Mouse (Mus musculus): ENCODE measurements around the gene Atrx. TPM values are rescaled to one million over a fixed set of nuclear protein-coding genes. Genes with fewer than 3 reads are reported as not detected.
"Not testable (repeated sequence)": the region's sequence is repeated elsewhere in the genome, so short reads cannot be mapped to it uniquely, and the experiment has no call there.

Atrx gene
- 223 and 224 TPM in 2 replicates for polyA plus RNA-seq (2014; fragmentation: Nextera tagmentation; extraction: Ambion mirVana)

DNA sequence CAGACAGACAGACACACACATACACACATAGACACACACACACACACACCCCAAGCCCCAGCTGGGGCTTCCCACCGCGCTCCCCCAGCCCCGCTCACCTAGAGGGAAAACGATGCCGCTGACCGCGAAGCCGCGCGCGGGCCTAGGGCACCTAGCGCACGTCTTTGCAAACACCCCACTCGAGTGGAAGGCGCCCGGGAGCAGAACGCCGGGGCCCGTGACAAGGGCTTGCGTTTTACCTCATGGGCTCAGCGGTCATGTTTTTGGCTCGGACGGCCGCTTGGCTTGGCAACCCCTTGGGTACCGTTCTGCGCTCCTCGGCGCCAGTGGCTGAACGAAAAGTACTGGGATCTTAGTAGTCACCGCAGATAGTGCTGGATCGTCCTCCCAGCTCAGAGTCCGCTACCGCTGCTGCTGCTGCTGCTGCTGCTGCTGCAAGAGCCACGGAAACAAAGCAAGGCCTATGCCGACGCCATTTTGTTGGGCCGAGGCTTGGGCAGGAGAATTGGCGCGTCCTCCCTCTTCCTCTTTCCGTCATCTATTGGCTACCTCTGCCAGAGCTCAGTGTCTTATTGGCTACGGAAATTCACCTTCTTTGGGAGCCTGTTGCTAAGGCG, at the start of gene Atrx:
Gene Atrx (minus strand): TSS at position 543 of the 617 bp plus-strand sequence.
- peak within 1 kb of the TSS; percentile 87 for H3K27ac ChIP-seq (ENCODE audit: low read length)
- H3K9ac ChIP-seq (replicated peaks; ENCODE audit: low read depth, low read length): peak within 1 kb of the TSS; percentile 81
- ATAC-seq (ENCODE audit: insufficient number of reproducible peaks, insufficient read depth, low FRiP score, low read depth): peak; percentile 93
- peak within 1 kb of the TSS; percentile 33 for H3K4me2 ChIP-seq (replicated peaks; ENCODE audit: low read depth, low read length)
- H3K9me3 ChIP-seq (ENCODE audit: control insufficient read depth, low read depth, low read length): no peaks in the 10 kb centered on the region
- no peaks in the 10 kb centered on the region for H3K27me3 ChIP-seq (ENCODE audit: control insufficient read depth, insufficient read depth, low read length)
- no peaks in the 10 kb centered on the region for H3K36me3 ChIP-seq (ENCODE audit: control insufficient read depth, insufficient read depth, low read length)
- 0 out of 2 replicates have a peak, but pooled peaks cover 3% of the 10 kb centered on the region for H3K4me1 ChIP-seq (ENCODE audit: control insufficient read depth, insufficient read depth, low read length)
- peak within 1 kb of the TSS; percentile 57 for H3K4me3 ChIP-seq (ENCODE audit: low read depth, low read length)
- WGBS: 23% methylated on average over 42 of the region's 42 CpGs

DNA sequence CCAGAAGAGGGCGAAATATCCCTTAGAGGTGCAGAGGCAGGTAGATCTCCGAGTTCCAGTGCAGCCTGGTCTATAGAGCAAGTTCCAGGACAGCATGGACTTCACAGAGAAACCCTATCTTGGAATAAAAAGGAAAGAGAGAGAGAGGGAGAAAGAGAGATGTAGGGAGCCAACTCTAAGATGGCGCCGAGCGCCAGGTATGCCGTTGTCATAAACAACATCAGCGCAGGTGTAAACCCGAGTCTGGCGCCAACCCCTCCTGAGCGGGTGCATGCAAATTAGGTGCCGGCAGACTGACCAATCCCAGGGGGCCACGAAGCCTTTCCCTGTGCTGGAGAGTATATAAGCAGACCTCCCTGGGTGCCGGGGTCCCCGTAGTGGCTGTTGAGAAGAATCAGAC, 27.9 kb upstream of the Atrx start:
- 76% methylated on average over 14 of the region's 14 CpGs for WGBS

DNA sequence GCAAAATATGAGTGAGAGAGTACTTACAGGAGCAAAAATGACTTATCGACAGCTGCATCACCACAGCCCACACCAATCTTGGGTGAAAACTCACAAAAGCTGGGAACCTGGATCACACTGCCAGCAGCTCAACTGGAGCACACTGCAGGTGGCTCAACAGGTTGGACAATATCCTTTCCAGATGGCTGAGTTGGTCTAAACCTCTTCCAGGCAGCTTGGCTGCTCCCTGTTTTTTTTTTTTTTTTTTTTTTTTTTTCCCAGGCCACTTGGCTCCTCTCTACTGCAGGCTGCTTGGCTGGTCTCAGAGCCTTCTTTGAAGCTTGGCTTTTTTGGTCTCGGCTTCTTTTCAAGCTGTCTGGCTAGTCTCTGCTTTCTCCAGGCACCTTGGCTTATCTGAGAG, 24.8 kb upstream of the Atrx start:
- Histone ChIP-seq H3K4me2 (replicated peaks; ENCODE audit: low read depth, low read length) (no peak overlapping the region), H3K36me3 (ENCODE audit: control insufficient read depth, insufficient read depth, low read length) (no peaks in the 10 kb centered on the region), H3K9ac (replicated peaks; ENCODE audit: low read depth, low read length) (no peak overlapping the region), H3K4me3 (ENCODE audit: low read depth, low read length) (no peak overlapping the region), H3K27ac (ENCODE audit: low read length) (no peak overlapping the region), H3K9me3 (ENCODE audit: control insufficient read depth, low read depth, low read length) (no peaks in the 10 kb centered on the region), H3K27me3 (ENCODE audit: control insufficient read depth, insufficient read depth, low read length) (no peaks in the 10 kb centered on the region), H3K4me1 (ENCODE audit: control insufficient read depth, insufficient read depth, low read length) (no peaks in the 10 kb centered on the region)
- 73% methylated on average over 2 of the region's 2 CpGs for WGBS
- ATAC-seq (ENCODE audit: insufficient number of reproducible peaks, insufficient read depth, low FRiP score, low read depth): no peak

More for the DNA sequence above, 27.9 kb upstream of the Atrx start:
- not testable (repeated sequence) for H3K4me2 ChIP-seq (replicated peaks; ENCODE audit: low read depth, low read length); H3K9ac ChIP-seq (replicated peaks; ENCODE audit: low read depth, low read length); H3K27ac ChIP-seq (ENCODE audit: low read length); ATAC-seq (ENCODE audit: insufficient number of reproducible peaks, insufficient read depth, low FRiP score, low read depth); H3K9me3 ChIP-seq (ENCODE audit: control insufficient read depth, low read depth, low read length); H3K36me3 ChIP-seq (ENCODE audit: control insufficient read depth, insufficient read depth, low read length); H3K27me3 ChIP-seq (ENCODE audit: control insufficient read depth, insufficient read depth, low read length); H3K4me1 ChIP-seq (ENCODE audit: control insufficient read depth, insufficient read depth, low read length); H3K4me3 ChIP-seq (ENCODE audit: low read depth, low read length)

DNA sequence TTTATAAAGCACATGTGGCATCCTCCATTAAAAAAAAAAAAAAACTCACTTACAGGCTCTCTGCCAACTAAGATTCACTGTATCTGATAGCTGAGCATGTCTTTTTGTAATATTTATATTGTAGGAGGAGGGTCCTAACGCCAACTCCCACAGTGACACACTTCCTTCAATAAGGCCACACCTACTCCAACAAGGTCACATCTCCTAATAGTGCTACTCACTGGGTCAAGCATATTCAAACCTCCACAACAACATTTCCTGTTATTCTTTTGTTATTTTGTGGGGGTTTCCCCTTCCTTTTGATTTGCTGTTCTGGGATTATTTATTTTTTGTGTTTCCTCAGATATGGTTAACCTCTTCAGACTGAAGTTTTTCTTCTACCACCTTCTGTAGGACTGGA, 17.2 kb upstream of the Atrx start:
- ATAC-seq (ENCODE audit: insufficient number of reproducible peaks, insufficient read depth, low FRiP score, low read depth): no peak
- Histone ChIP-seq H3K4me2 (replicated peaks; ENCODE audit: low read depth, low read length) (no peak overlapping the region), H3K9ac (replicated peaks; ENCODE audit: low read depth, low read length) (no peak overlapping the region), H3K9me3 (ENCODE audit: control insufficient read depth, low read depth, low read length) (no peaks in the 10 kb centered on the region), H3K4me3 (ENCODE audit: low read depth, low read length) (no peak overlapping the region), H3K27me3 (ENCODE audit: control insufficient read depth, insufficient read depth, low read length) (no peaks in the 10 kb centered on the region), H3K4me1 (ENCODE audit: control insufficient read depth, insufficient read depth, low read length) (no peaks in the 10 kb centered on the region), H3K27ac (ENCODE audit: low read length) (no peak overlapping the region), H3K36me3 (ENCODE audit: control insufficient read depth, insufficient read depth, low read length) (no peaks in the 10 kb centered on the region)
- 48% methylated on average over 1 of the region's 1 CpGs for WGBS

DNA sequence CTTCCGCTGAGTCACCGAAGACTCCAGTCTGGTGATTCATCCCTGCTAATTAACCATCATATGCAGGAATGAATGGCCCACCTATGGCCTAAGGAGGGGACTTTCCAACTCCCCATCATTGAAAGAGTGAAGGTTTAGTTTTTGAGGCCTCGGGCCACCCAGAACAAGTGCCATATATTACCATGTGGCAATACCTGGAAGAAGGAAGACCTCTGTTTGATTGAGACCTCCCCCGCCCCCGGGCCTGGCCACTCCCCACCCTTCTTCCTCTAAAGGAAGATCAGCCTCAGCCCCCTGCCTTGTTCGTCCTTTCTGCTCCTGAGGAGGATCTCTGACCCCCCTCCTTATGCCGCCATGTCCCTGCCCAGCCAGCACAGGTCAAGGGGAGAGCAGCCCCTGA, 10.0 kb upstream of the Atrx start:
- no peak overlapping the region for H3K27ac ChIP-seq (ENCODE audit: low read length)
- H3K27me3 ChIP-seq (ENCODE audit: control insufficient read depth, insufficient read depth, low read length): no peaks in the 10 kb centered on the region
- no peak overlapping the region for H3K9ac ChIP-seq (replicated peaks; ENCODE audit: low read depth, low read length)
- H3K4me3 ChIP-seq (ENCODE audit: low read depth, low read length): no peak overlapping the region
- no peaks in the 10 kb centered on the region for H3K9me3 ChIP-seq (ENCODE audit: control insufficient read depth, low read depth, low read length)
- no peaks in the 10 kb centered on the region for H3K36me3 ChIP-seq (ENCODE audit: control insufficient read depth, insufficient read depth, low read length)
- no peak for ATAC-seq (ENCODE audit: insufficient number of reproducible peaks, insufficient read depth, low FRiP score, low read depth)
- no peaks in the 10 kb centered on the region for H3K4me1 ChIP-seq (ENCODE audit: control insufficient read depth, insufficient read depth, low read length)
- 85% methylated on average over 7 of the region's 7 CpGs for WGBS
- no peak overlapping the region for H3K4me2 ChIP-seq (replicated peaks; ENCODE audit: low read depth, low read length)

DNA sequence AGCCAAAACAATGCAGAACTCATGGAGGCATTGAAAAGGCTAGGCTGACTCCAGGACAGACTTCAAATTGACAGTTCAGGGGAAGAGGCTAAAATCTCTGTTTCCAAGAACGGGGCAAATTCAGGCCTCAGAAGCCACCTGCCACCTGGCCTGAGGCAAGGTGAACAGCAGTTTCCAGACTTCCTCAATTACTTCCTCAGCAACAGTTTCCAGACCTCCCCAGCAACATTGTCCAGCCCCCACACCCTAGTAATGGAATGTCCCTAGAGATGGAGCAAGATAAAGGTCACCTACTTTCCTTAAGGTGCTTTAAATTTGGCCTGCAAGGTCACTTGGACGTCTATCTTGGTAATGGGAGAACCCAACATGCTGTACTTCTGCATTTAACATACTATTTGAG, 8.5 kb upstream of the Atrx start:
- H3K9ac ChIP-seq (replicated peaks; ENCODE audit: low read depth, low read length): no peak overlapping the region
- H3K27ac ChIP-seq (ENCODE audit: low read length): no peak overlapping the region
- H3K36me3 ChIP-seq (ENCODE audit: control insufficient read depth, insufficient read depth, low read length): no peaks in the 10 kb centered on the region
- no peaks in the 10 kb centered on the region for H3K9me3 ChIP-seq (ENCODE audit: control insufficient read depth, low read depth, low read length)
- H3K4me2 ChIP-seq (replicated peaks; ENCODE audit: low read depth, low read length): no peak overlapping the region
- ATAC-seq (ENCODE audit: insufficient number of reproducible peaks, insufficient read depth, low FRiP score, low read depth): no peak
- H3K4me1 ChIP-seq (ENCODE audit: control insufficient read depth, insufficient read depth, low read length): no peaks in the 10 kb centered on the region
- 60% methylated on average over 2 of the region's 2 CpGs for WGBS
- no peaks in the 10 kb centered on the region for H3K27me3 ChIP-seq (ENCODE audit: control insufficient read depth, insufficient read depth, low read length)
- H3K4me3 ChIP-seq (ENCODE audit: low read depth, low read length): no peak overlapping the region

DNA sequence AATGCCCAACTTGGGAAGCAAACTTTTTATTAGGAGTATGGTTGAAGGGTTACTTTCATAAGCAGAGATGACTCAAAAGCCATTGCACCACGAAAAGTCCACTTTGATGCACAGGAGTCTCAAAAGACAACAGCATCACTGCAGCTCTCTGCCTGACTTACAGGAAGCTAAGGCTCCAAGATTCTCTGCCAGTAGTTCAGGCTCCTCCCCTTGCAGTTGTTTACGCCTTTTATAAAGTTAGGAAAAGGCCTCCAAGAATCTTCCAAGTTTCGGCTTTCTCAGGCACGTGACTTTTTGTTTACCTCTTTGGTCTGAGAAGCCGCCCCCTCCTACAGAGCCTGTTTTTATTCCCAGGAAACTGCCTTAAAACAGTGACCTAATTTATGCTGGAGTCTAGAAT, 5.1 kb upstream of the Atrx start:
- no peaks in the 10 kb centered on the region for H3K36me3 ChIP-seq (ENCODE audit: control insufficient read depth, insufficient read depth, low read length)
- no peak for ATAC-seq (ENCODE audit: insufficient number of reproducible peaks, insufficient read depth, low FRiP score, low read depth)
- no peak overlapping the region for H3K4me3 ChIP-seq (ENCODE audit: low read depth, low read length)
- no peak overlapping the region for H3K9ac ChIP-seq (replicated peaks; ENCODE audit: low read depth, low read length)
- no peaks in the 10 kb centered on the region for H3K4me1 ChIP-seq (ENCODE audit: control insufficient read depth, insufficient read depth, low read length)
- H3K27me3 ChIP-seq (ENCODE audit: control insufficient read depth, insufficient read depth, low read length): no peaks in the 10 kb centered on the region
- no peak overlapping the region for H3K27ac ChIP-seq (ENCODE audit: low read length)
- no peaks in the 10 kb centered on the region for H3K9me3 ChIP-seq (ENCODE audit: control insufficient read depth, low read depth, low read length)
- no peak overlapping the region for H3K4me2 ChIP-seq (replicated peaks; ENCODE audit: low read depth, low read length)
- WGBS: 46% methylated on average over 5 of the region's 5 CpGs

DNA sequence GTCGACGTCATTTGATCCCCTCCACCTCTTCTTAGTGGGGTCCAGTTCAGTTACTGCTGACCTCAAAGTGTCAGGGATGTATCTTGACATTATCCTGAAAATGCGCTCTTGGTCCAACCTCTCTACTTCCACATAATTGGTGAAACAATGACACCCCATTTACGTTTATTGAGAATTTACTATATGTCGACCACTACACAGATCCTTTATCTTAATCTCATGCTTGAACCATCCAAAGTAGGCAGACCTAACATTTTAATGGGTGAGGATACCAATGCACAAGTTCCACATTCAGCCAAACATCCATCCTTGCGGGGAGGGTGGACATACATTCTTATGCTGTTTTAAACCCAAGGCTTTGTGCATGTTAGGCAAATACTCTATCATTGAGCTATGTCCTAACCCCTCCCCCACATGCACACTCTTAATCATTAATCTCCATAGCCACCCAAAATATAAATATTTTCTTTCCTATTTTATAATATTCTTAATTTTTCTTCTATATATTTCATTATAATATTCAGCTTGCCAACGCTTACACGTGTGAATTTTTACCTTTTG, 355 bp upstream of the Atrx start:
- H3K4me2 ChIP-seq (replicated peaks; ENCODE audit: low read depth, low read length): no peak overlapping the region; the same call in 1 of the 2 replicates
- no peaks in the 10 kb centered on the region for H3K36me3 ChIP-seq (ENCODE audit: control insufficient read depth, insufficient read depth, low read length)
- no peaks in the 10 kb centered on the region for H3K9me3 ChIP-seq (ENCODE audit: control insufficient read depth, low read depth, low read length)
- 38% methylated on average over 8 of the region's 8 CpGs for WGBS
- H3K9ac ChIP-seq (replicated peaks; ENCODE audit: low read depth, low read length): no peak overlapping the region
- H3K27me3 ChIP-seq (ENCODE audit: control insufficient read depth, insufficient read depth, low read length): no peaks in the 10 kb centered on the region
- H3K4me1 ChIP-seq (ENCODE audit: control insufficient read depth, insufficient read depth, low read length): 0 out of 2 replicates have a peak, but pooled peaks cover 3% of the 10 kb centered on the region
- no peak overlapping the region for H3K27ac ChIP-seq (ENCODE audit: low read length)
- ATAC-seq (ENCODE audit: insufficient number of reproducible peaks, insufficient read depth, low FRiP score, low read depth): peak; percentile 2; the same call in 1 of the 2 replicates
- H3K4me3 ChIP-seq (ENCODE audit: low read depth, low read length): peak overlapping the region; percentile 57
